Mouse (Mus musculus) liver, postnatal 0 days (tissue): ENCODE data around the gene Pelp1. TPM values are rescaled to one million over a fixed set of nuclear protein-coding genes. Genes with fewer than 3 reads are reported as not detected.
A peak's percentile ranks its signal among the peaks of the same experiment; 100 is the strongest.

Experiments used
- ATAC-seq: fragments of 200-750 bp; cut with Nextera tagmentation; 2 replicates; pipeline ENCODE4 v1.8.0; 2017; ENCODE audit warnings: mild to moderate bottlenecking, moderate library complexity
- DNase-seq: peaks from one replicate; pipeline ENCODE4 v3.0.0-alpha.2; 2016
- H3K27ac ChIP-seq: fragments of 300-500 bp; sonication (generic); 2 replicates; pipeline ENCODE4 v1.5.1; 2014; ENCODE audit warnings: antibody characterized with exemption, moderate library complexity, mild to moderate bottlenecking, low read depth
- H3K27me3 ChIP-seq: fragments of 300-500 bp; sonication (generic); 2 replicates; pipeline ENCODE4 v1.6.1; 2014; ENCODE audit warnings: low read length, control low read depth, mixed read lengths; ENCODE audit not compliant: insufficient read depth
- H3K36me3 ChIP-seq: fragments of 300-500 bp; sonication (generic); replicated peaks from 2 replicates; pipeline ENCODE4 v1.6.1; 2014; ENCODE audit warnings: mild to moderate bottlenecking, control low read depth, low read length, moderate library complexity, mixed read lengths; ENCODE audit not compliant: insufficient read depth
- H3K4me1 ChIP-seq: fragments of 300-500 bp; sonication (generic); 2 replicates; pipeline ENCODE4 v1.6.1; 2014; ENCODE audit warnings: antibody characterized with exemption, mild to moderate bottlenecking, control low read depth; ENCODE audit not compliant: insufficient read depth
- H3K4me2 ChIP-seq: fragments of 300-500 bp; sonication (generic); 2 replicates; pipeline ENCODE4 v1.6.1; 2014; ENCODE audit warnings: low read depth, mild to moderate bottlenecking, low read length, moderate library complexity, mixed read lengths
- H3K4me3 ChIP-seq: fragments of 300-500 bp; sonication (generic); 2 replicates; pipeline ENCODE4 v1.5.1; 2014; ENCODE audit warnings: low read depth, low read length
- H3K9ac ChIP-seq: fragments of 300-500 bp; sonication (generic); replicated peaks from 2 replicates; pipeline ENCODE4 v1.6.1; 2014; ENCODE audit warnings: mild to moderate bottlenecking, moderate library complexity
- H3K9me3 ChIP-seq: fragments of 300-500 bp; sonication (generic); 2 replicates; pipeline ENCODE4 v1.6.1; 2016; ENCODE audit warnings: mild to moderate bottlenecking, control low read depth, low read length, mixed read lengths
- CTCF ChIP-seq: sonication (generic); IDR thresholded peaks from 2 replicates; pipeline ENCODE4 v1.5.1; 2016; ENCODE audit warnings: antibody characterized with exemption, low read depth
- EP300 ChIP-seq: IDR thresholded peaks from 2 replicates; pipeline ENCODE4 v1.6.1; 2016; ENCODE audit warnings: antibody characterized with exemption, low read depth, mild to moderate bottlenecking
- WGBS: fragments of 180-500 bp; shearing (Covaris S2); extraction: QIAGEN DNeasy Blood & Tissue Kit; methylation state at CpG from one replicate; pipeline ENCODE4 v1.1.7; 2014; ENCODE audit not compliant: insufficient replicate concordance; 5-methylcytosine and 5-hydroxymethylcytosine counted together
- polyA plus RNA-seq: library from polyadenylated mRNA; unstranded; fragments of >200 nt; fragmentation: Nextera tagmentation; extraction: Ambion mirVana; gene quantifications from 2 replicates; pipeline ENCODE4 v1.2.1, GENCODE M21; 2015

Gene Pelp1
- polyA plus RNA-seq, 1 experiment from 2014 or later: 6.1 TPM

DNA sequence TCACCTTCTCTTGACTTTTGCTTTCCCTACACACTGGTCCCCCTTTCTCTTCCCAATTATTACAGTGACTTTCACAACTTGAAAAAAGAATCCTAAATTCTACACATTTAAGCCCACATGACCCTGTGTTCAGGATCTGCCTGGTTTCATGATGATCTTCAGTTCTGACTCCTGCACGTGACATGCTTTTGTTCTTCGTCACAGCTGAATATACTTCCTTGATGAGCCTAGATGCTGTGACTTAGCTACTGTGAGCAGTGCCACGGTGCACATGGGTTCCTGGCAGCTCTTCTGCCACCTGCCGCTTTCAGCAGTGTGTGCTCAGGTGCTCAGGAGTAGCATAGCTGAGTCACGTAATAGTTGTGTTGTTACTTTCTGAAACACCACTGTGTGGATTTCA, 2.8 kb upstream of the Pelp1 start:
- no peaks in the 10 kb centered on the region for H3K36me3 ChIP-seq
- WGBS: 77% methylated on average over 5 of the region's 5 CpGs
- H3K9me3 ChIP-seq: no peaks in the 10 kb centered on the region
- ATAC-seq (no peak), DNase-seq (no peak)
- no peak overlapping the region for H3K27ac ChIP-seq
- peaks cover 19% of the 10 kb centered on the region for H3K4me1 ChIP-seq
- no peak overlapping the region for H3K9ac ChIP-seq
- no peak overlapping the region for H3K4me3 ChIP-seq
- TF ChIP-seq EP300: no peak
- TF ChIP-seq CTCF: no peak
- no peaks in the 10 kb centered on the region for H3K27me3 ChIP-seq
- no peak overlapping the region for H3K4me2 ChIP-seq

DNA sequence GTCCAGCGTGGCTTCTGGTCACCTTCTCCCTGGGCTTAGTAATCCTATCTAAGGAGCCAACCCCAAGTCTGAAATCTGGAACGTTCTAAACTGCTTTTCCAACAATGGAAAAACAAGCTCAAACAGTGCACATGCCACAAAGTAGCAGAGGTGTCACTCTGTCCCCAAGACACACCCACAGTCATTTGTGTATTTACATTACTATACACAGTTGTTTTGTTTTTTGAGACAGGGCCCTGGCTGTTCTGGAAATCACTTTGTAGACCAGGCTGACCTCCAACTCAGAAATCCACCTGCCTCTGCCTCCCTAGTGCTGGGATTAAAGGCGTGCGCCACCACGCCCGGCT, 439 bp upstream of the Pelp1 start:
- Histone ChIP-seq H3K36me3 (peaks cover 5% of the 10 kb centered on the region; the same call in 1 of the 2 replicates), H3K4me1 (peaks cover 19% of the 10 kb centered on the region), H3K27ac (peak overlapping the region; percentile 74), H3K27me3 (no peaks in the 10 kb centered on the region), H3K9me3 (no peaks in the 10 kb centered on the region), H3K9ac (peak overlapping the region; percentile 80), H3K4me3 (peak overlapping the region; percentile 80), H3K4me2 (peak overlapping the region; percentile 73)
- WGBS: 52% methylated on average over 6 of the region's 6 CpGs
- ATAC-seq (peak; percentile 34), DNase-seq (no peak)
- TF ChIP-seq EP300 (no peak), CTCF (no peak)

DNA sequence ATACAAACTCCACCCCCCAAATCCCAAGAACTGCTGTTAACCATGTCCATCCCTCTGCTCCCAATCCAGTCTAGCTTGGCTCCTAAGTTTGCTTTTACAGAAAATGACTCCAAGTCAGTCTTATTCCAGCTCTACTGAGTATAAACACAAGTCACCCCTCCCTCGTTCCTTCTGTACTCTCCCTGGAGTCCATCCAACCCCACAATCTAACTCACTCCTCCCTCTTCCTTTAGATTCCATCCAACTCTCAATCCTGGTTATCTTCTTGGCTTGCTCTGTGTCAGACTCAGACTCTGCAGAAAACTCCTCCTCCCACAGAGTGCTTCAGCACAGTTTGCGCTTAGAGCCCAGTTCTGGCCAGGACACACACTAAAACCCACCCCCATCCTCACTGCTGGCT, 6.2 kb downstream of the Pelp1 start:
- 67% methylated on average over 2 of the region's 2 CpGs for WGBS
- Histone ChIP-seq H3K9me3 (no peaks in the 10 kb centered on the region), H3K36me3 (peaks cover 36% of the 10 kb centered on the region), H3K27me3 (no peaks in the 10 kb centered on the region), H3K9ac (no peak overlapping the region), H3K4me2 (no peak overlapping the region), H3K4me3 (no peak overlapping the region), H3K27ac (peak overlapping the region; percentile 44; the same call in 1 of the 2 replicates), H3K4me1 (peaks cover 23% of the 10 kb centered on the region)
- DNase-seq (no peak), ATAC-seq (peak; percentile 53)
- TF ChIP-seq EP300 (no peak), CTCF (no peak)

DNA sequence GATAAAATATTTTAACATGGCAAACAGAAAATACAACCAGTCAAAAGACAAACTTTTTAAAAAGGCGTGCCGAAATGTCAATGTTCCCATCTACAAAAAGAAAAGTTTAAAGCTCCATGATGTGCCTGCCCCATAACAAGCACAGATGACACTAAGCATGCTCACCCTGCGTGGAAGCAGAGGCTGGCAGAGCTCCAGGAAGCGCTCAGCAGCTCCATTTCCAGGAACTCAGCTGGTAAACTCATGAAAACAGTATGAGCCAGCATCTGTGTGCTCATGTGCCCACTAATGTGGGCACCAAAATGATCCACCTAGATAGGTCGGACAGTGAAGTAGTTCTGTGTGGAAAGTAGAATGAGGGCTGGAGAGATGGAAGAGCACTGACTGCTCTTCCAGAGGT, 20.4 kb downstream of the Pelp1 start:
- Histone ChIP-seq H3K9me3 (no peaks in the 10 kb centered on the region), H3K36me3 (peaks cover 17% of the 10 kb centered on the region), H3K4me3 (no peak overlapping the region), H3K4me2 (no peak overlapping the region), H3K27me3 (no peaks in the 10 kb centered on the region), H3K4me1 (peaks cover 4% of the 10 kb centered on the region), H3K27ac (no peak overlapping the region), H3K9ac (no peak overlapping the region)
- TF ChIP-seq EP300: no peak
- no peak for TF ChIP-seq CTCF
- ATAC-seq: no peak
- 67% methylated on average over 5 of the region's 5 CpGs for WGBS
- DNase-seq: peak; percentile 29

DNA sequence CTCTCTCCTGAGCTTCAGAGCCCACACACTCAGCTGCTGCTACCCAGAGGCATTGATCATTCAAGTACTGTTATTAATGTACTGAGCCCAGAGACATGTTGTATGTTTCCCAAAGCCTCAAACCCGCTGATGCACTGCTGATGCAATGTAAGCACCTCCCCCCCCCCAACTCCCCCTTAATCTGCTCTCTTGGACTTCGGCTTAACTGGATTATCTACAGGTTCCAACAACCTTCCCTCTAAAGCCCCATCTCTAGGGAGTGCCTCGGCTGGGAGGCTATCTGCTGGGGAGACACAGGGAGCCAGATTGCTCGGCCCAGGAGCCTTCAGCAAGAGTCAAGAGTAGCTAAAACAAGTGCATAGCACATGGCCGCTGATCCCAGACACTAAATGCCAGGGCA, 22.4 kb downstream of the Pelp1 start:
- H3K27me3 ChIP-seq: no peaks in the 10 kb centered on the region

DNA sequence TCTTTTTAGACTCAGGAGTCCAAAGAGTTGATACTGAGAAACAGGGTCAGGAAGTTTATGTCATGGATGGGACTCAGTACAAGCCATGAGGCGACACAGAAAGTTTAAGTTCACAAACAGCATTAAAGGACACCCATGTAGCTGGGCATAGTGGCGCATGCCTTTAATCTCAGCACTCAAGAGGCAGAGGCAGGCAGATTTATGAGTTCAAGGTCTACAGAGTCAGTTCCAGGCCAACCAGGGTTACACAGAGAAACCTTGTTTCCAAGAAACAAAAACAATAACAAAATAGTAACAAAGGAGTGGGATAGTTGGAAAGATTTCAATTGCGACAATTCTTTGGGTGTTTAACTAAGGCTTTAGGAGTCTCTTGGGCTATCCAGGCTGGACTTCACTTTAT, 25.7 kb downstream of the Pelp1 start:
- H3K4me1 ChIP-seq: no peaks in the 10 kb centered on the region; the same call in 1 of the 2 replicates
- H3K9me3 ChIP-seq: no peaks in the 10 kb centered on the region
- 79% methylated on average over 3 of the region's 3 CpGs for WGBS
- DNase-seq (no peak), ATAC-seq (no peak)
- H3K4me2 ChIP-seq: no peak overlapping the region
- no peaks in the 10 kb centered on the region for H3K36me3 ChIP-seq
- no peak overlapping the region for H3K27ac ChIP-seq
- no peak overlapping the region for H3K4me3 ChIP-seq
- no peak overlapping the region for H3K9ac ChIP-seq
- TF ChIP-seq CTCF (no peak), EP300 (no peak)
- no peaks in the 10 kb centered on the region for H3K27me3 ChIP-seq

More for the DNA sequence above, 22.4 kb downstream of the Pelp1 start:
- Histone ChIP-seq H3K9me3 (no peaks in the 10 kb centered on the region), H3K4me1 (peaks cover 4% of the 10 kb centered on the region), H3K9ac (no peak overlapping the region), H3K4me2 (no peak overlapping the region), H3K27ac (no peak overlapping the region), H3K4me3 (no peak overlapping the region), H3K36me3 (peaks cover 10% of the 10 kb centered on the region)
- ATAC-seq (no peak), DNase-seq (no peak)
- TF ChIP-seq EP300: no peak
- TF ChIP-seq CTCF: no peak
- 66% methylated on average over 5 of the region's 5 CpGs for WGBS

DNA sequence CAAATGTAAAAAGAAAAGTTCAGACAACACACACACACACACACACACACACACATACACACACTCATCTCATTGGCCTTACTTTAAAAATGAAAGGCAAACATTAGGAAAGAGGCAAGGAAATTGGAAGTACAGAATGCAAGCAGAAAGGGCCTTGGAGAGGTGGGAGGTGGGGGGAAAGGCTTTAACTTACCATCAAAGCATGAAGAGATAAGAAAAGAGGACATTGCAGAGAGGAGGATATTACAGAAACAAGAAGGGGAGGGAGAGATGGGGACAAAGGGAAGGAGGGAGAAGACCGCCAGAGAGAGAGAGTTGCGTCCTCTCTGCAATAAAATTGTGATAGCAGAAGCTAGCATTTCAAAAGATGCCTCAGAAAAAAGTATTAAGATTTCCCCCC, 28.5 kb downstream of the Pelp1 start:
- Histone ChIP-seq H3K36me3 (no peaks in the 10 kb centered on the region), H3K27me3 (no peaks in the 10 kb centered on the region), H3K27ac (no peak overlapping the region), H3K4me2 (no peak overlapping the region), H3K4me3 (no peak overlapping the region), H3K4me1 (no peaks in the 10 kb centered on the region), H3K9me3 (no peaks in the 10 kb centered on the region), H3K9ac (no peak overlapping the region)
- no peak for ATAC-seq
- 68% methylated on average over 2 of the region's 2 CpGs for WGBS
- TF ChIP-seq EP300 (no peak), CTCF (no peak)
- no peak for DNase-seq
